Mouse (Mus musculus): ENCODE data around the gene Rusc1. TPM values are rescaled to one million over a fixed set of nuclear protein-coding genes. Genes with fewer than 3 reads are reported as not detected.
"Not testable (repeated sequence)": the region's sequence is repeated elsewhere in the genome, so short reads cannot be mapped to it uniquely, and the experiment has no call there.

Rusc1 gene
- polyA plus RNA-seq, 1 experiment: 15.1 TPM

DNA sequence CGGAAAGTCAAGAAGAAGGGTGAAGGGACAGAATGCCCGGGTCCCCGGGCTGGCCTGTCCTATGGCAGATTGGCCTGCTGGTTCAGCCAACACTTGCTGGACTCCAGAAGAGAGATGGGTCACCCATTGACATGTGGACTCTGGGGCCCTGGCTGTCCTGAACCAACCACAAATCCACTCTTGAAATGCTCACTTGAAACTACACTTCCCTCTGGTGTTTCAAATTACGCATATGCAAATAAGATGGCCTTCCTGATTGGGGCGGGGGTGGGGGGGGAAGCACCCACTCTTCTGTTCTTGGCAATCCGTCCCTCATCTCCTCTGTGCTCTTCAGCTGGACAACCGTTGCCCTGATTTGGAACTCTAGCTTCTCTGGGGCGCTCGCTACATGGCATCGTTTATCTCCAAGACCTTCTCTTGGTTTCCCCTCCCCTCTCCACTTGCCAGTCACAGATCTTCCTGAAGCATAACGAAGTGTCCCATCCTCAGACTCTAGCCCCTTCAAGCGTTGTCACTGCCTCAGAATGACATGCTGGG, 8.4 kb downstream of the Rusc1 start:
- Histone ChIP-seq H3K9me3 (no peaks in the 10 kb centered on the region), H3K36me3 (replicated peaks; ENCODE audit: low read length) (peaks cover 66% of the 10 kb centered on the region), H3K4me3 (replicated peaks) (no peak overlapping the region), H3K4me1 (peaks cover 48% of the 10 kb centered on the region), H3K27me3 (replicated peaks) (no peaks in the 10 kb centered on the region)
- no peak for TF ChIP-seq FLI1 (IDR thresholded peaks at IDR 0.05; ENCODE audit: low read length)
- no peak for TF ChIP-seq GATA1 (IDR thresholded peaks at IDR 0.05; ENCODE audit: borderline replicate concordance, low read length)

GRCm38 (mm10) chr3:89084133-89084532, 9.0 kb downstream of the Rusc1 start:
- no peaks in the 10 kb centered on the region for H3K9me3 ChIP-seq
- H3K27me3 ChIP-seq (replicated peaks): no peaks in the 10 kb centered on the region
- TF ChIP-seq GATA1 (IDR thresholded peaks at IDR 0.05; ENCODE audit: borderline replicate concordance, low read length): no peak
- no peak for TF ChIP-seq FLI1 (IDR thresholded peaks at IDR 0.05; ENCODE audit: low read length)
- peaks cover 44% of the 10 kb centered on the region for H3K4me1 ChIP-seq
- H3K4me3 ChIP-seq (replicated peaks): no peak overlapping the region
- H3K36me3 ChIP-seq (replicated peaks; ENCODE audit: low read length): peaks cover 72% of the 10 kb centered on the region

GRCm38 (mm10) chr3:89082287-89082686, 10.8 kb downstream of the Rusc1 start:
- H3K4me3 ChIP-seq (replicated peaks); H3K9me3 ChIP-seq; H3K27me3 ChIP-seq (replicated peaks): not testable (repeated sequence)
- Histone ChIP-seq H3K4me1 (peaks cover 26% of the 10 kb centered on the region), H3K36me3 (replicated peaks; ENCODE audit: low read length) (peaks cover 75% of the 10 kb centered on the region)

- peaks cover 90% of the 10 kb centered on the region for H3K36me3 ChIP-seq (replicated peaks; ENCODE audit: low read length)
- no peaks in the 10 kb centered on the region for H3K4me1 ChIP-seq
- no peaks in the 10 kb centered on the region for H3K27me3 ChIP-seq (replicated peaks)
- H3K9me3 ChIP-seq: no peaks in the 10 kb centered on the region
- TF ChIP-seq GATA1 (IDR thresholded peaks at IDR 0.05; ENCODE audit: borderline replicate concordance, low read length) (no peak), FLI1 (IDR thresholded peaks at IDR 0.05; ENCODE audit: low read length) (no peak)
- no peak overlapping the region for H3K4me3 ChIP-seq (replicated peaks)
Observed at GRCm38 (mm10) chr3:89077383-89077782, 15.7 kb downstream of the Rusc1 start.

GRCm38 (mm10) chr3:89067265-89067664, 25.8 kb downstream of the Rusc1 start:
- no peaks in the 10 kb centered on the region for H3K27me3 ChIP-seq (replicated peaks)
- H3K4me3 ChIP-seq (replicated peaks): no peak overlapping the region
- no peak for TF ChIP-seq GATA1 (IDR thresholded peaks at IDR 0.05; ENCODE audit: borderline replicate concordance, low read length)
- TF ChIP-seq FLI1 (IDR thresholded peaks at IDR 0.05; ENCODE audit: low read length): no peak
- H3K36me3 ChIP-seq (replicated peaks; ENCODE audit: low read length): peaks cover 97% of the 10 kb centered on the region
- H3K4me1 ChIP-seq: peaks cover 7% of the 10 kb centered on the region
- H3K9me3 ChIP-seq: no peaks in the 10 kb centered on the region

GRCm38 (mm10) chr3:89061696-89062095, 31.4 kb downstream of the Rusc1 start:
- peaks cover 11% of the 10 kb centered on the region for H3K4me1 ChIP-seq
- H3K27me3 ChIP-seq (replicated peaks): no peaks in the 10 kb centered on the region
- TF ChIP-seq GATA1 (IDR thresholded peaks at IDR 0.05; ENCODE audit: borderline replicate concordance, low read length) (no peak), FLI1 (IDR thresholded peaks at IDR 0.05; ENCODE audit: low read length) (no peak)
- H3K4me3 ChIP-seq (replicated peaks): no peak overlapping the region
- H3K36me3 ChIP-seq (replicated peaks; ENCODE audit: low read length): peaks cover 95% of the 10 kb centered on the region
- no peaks in the 10 kb centered on the region for H3K9me3 ChIP-seq

DNA sequence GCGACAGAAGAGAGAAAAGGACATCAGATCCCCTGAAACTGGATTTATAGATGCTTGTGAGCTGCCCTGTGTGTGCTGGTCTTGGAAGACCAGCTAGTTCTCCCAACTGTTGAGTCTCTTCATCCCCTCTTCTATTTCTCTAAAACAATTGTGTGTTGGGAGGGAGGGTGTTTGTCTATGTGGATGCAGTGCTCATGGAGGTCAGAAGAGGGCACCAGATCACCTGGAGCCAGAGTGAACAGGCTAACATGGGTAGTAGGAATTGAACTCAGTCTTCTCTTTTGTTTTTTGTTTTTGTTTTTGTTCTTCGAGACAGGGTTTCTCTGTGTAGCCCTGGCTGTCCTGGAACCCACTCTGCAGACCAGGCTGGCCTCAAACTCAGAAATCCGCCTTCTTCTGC, 34.3 kb downstream of the Rusc1 start:
- Histone ChIP-seq H3K27me3 (replicated peaks) (no peaks in the 10 kb centered on the region), H3K9me3 (no peaks in the 10 kb centered on the region), H3K4me1 (peaks cover 13% of the 10 kb centered on the region; the same call in 1 of the 2 replicates), H3K36me3 (replicated peaks; ENCODE audit: low read length) (peaks cover 95% of the 10 kb centered on the region), H3K4me3 (replicated peaks) (no peak overlapping the region)
- TF ChIP-seq GATA1 (IDR thresholded peaks at IDR 0.05; ENCODE audit: borderline replicate concordance, low read length) (no peak), FLI1 (IDR thresholded peaks at IDR 0.05; ENCODE audit: low read length) (no peak)

DNA sequence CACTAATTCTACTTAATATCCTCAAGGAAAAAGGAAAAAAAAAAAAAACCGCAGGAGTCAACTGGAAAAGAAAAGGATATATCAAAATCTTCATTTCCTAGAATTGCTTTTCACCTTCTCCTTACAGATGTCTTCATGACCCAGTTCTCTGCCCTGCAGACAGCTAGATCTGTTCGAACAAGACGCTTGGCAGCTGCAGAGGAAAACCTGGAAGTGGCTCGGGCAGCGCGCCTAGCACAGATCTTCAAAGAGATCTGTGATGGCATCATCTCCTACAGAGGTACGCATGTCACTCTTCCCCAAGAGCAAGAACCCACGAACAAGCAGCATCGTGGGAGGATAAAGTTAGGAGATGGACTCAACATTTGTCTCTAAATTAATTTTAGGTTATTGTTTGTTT, 34.8 kb downstream of the Rusc1 start:
- Histone ChIP-seq H3K4me3 (replicated peaks) (no peak overlapping the region), H3K36me3 (replicated peaks; ENCODE audit: low read length) (peaks cover 95% of the 10 kb centered on the region), H3K9me3 (no peaks in the 10 kb centered on the region), H3K27me3 (replicated peaks) (no peaks in the 10 kb centered on the region), H3K4me1 (peaks cover 13% of the 10 kb centered on the region; the same call in 1 of the 2 replicates)
- TF ChIP-seq FLI1 (IDR thresholded peaks at IDR 0.05; ENCODE audit: low read length) (no peak), GATA1 (IDR thresholded peaks at IDR 0.05; ENCODE audit: borderline replicate concordance, low read length) (no peak)

GRCm38 (mm10) chr3:89043359-89043758, 49.8 kb downstream of the Rusc1 start:
- Histone ChIP-seq H3K27me3 (replicated peaks) (no peaks in the 10 kb centered on the region), H3K4me3 (replicated peaks) (no peak overlapping the region), H3K4me1 (peaks cover 6% of the 10 kb centered on the region; the same call in 1 of the 2 replicates), H3K36me3 (replicated peaks; ENCODE audit: low read length) (peaks cover 91% of the 10 kb centered on the region), H3K9me3 (no peaks in the 10 kb centered on the region)
- TF ChIP-seq FLI1 (IDR thresholded peaks at IDR 0.05; ENCODE audit: low read length) (no peak), GATA1 (IDR thresholded peaks at IDR 0.05; ENCODE audit: borderline replicate concordance, low read length) (no peak)

Other genes with a start within 250 kb of the Rusc1 start
- 11.3 and 22.7 TPM in 2 replicates for gene Msto1, start 179.3 kb downstream of the Rusc1 start, polyA plus RNA-seq (2012; ENCODE audit: insufficient read depth, low replicate concordance)
- 0.45 and 0.95 TPM in 2 replicates for gene Ash1l, start 142.7 kb downstream of the Rusc1 start, polyA plus RNA-seq (2012; ENCODE audit: insufficient read depth, low replicate concordance)
- 21.0 and 86.4 TPM in 2 replicates for gene Dap3, start 142.1 kb downstream of the Rusc1 start, polyA plus RNA-seq (2012; ENCODE audit: insufficient read depth, low replicate concordance)
- gene Gm43738, start 7.8 kb upstream of the Rusc1 start, polyA plus RNA-seq (2012; ENCODE audit: insufficient read depth, low replicate concordance): 14.8 and 27.6 TPM in 2 replicates
- gene Fdps, start 8.6 kb upstream of the Rusc1 start, polyA plus RNA-seq (2012; ENCODE audit: insufficient read depth, low replicate concordance): 48.9 and 51.3 TPM in 2 replicates
- 0.26 TPM in 1 of 2 replicates, not detected in the other for gene Pklr, start 42.8 kb upstream of the Rusc1 start, polyA plus RNA-seq (2012; ENCODE audit: insufficient read depth, low replicate concordance)
- 0.36 and 0.68 TPM in 2 replicates for gene Hcn3, start 66.9 kb upstream of the Rusc1 start, polyA plus RNA-seq (2012; ENCODE audit: insufficient read depth, low replicate concordance)
- gene Clk2, start 71.5 kb upstream of the Rusc1 start, polyA plus RNA-seq (2012; ENCODE audit: insufficient read depth, low replicate concordance): 12.9 and 13.3 TPM in 2 replicates
- gene Scamp3, start 84.2 kb upstream of the Rusc1 start, polyA plus RNA-seq (2012; ENCODE audit: insufficient read depth, low replicate concordance): 180 and 256 TPM in 2 replicates
- 23.3 and 39.8 TPM in 2 replicates for gene Fam189b, start 89.8 kb upstream of the Rusc1 start, polyA plus RNA-seq (2012; ENCODE audit: insufficient read depth, low replicate concordance)
- 8.5 and 10.8 TPM in 2 replicates for gene Gba, start 109.6 kb upstream of the Rusc1 start, polyA plus RNA-seq (2012; ENCODE audit: insufficient read depth, low replicate concordance)
- gene Thbs3, start 121.9 kb upstream of the Rusc1 start, polyA plus RNA-seq (2012; ENCODE audit: insufficient read depth, low replicate concordance): 0.07 TPM in 1 of 2 replicates, not detected in the other
- 299 and 549 TPM in 2 replicates for gene Mtx1, start 133.8 kb upstream of the Rusc1 start, polyA plus RNA-seq (2012; ENCODE audit: insufficient read depth, low replicate concordance)
- 0.29 and 1.2 TPM in 2 replicates for gene Muc1, start 135.7 kb upstream of the Rusc1 start, polyA plus RNA-seq (2012; ENCODE audit: insufficient read depth, low replicate concordance)
- 81.0 and 225 TPM in 2 replicates for gene Krtcap2, start 152.7 kb upstream of the Rusc1 start, polyA plus RNA-seq (2012; ENCODE audit: insufficient read depth, low replicate concordance)
- 1.8 and 2.1 TPM in 2 replicates for gene Trim46, start 153.0 kb upstream of the Rusc1 start, polyA plus RNA-seq (2012; ENCODE audit: insufficient read depth, low replicate concordance)
- 435 and 701 TPM in 2 replicates for gene Dpm3, start 166.0 kb upstream of the Rusc1 start, polyA plus RNA-seq (2012; ENCODE audit: insufficient read depth, low replicate concordance)
- gene Slc50a1, start 177.3 kb upstream of the Rusc1 start, polyA plus RNA-seq (2012; ENCODE audit: insufficient read depth, low replicate concordance): 7.0 and 25.0 TPM in 2 replicates
- 0.16 TPM in 1 of 2 replicates, not detected in the other for gene Efna1, start 187.8 kb upstream of the Rusc1 start, polyA plus RNA-seq (2012; ENCODE audit: insufficient read depth, low replicate concordance)
- not detected in 2 replicates for gene Efna3, start 229.7 kb upstream of the Rusc1 start, polyA plus RNA-seq (2012; ENCODE audit: insufficient read depth, low replicate concordance)
- 0.29 TPM in 1 of 2 replicates, not detected in the other for gene Efna4, start 244.7 kb upstream of the Rusc1 start, polyA plus RNA-seq (2012; ENCODE audit: insufficient read depth, low replicate concordance)